Mouse (Mus musculus) erythroid progenitor cell, adult 5-6 weeks (primary cell): ENCODE data around the gene Trim63. TPM values are rescaled to one million over a fixed set of nuclear protein-coding genes. Genes with fewer than 3 reads are reported as not detected.

Experiments used
- ATAC-seq: replicated peaks from 2 replicates; pipeline ENCODE4 v1.8.0; 2016; ENCODE audit warnings: moderate number of reproducible peaks, mild to moderate bottlenecking, moderate TSS enrichment, inconsistent platforms; ENCODE audit not compliant: poor library complexity, low FRiP score, severe bottlenecking
- total RNA-seq, 2 experiments: library from RNA; stranded (forward) in 1 of 2; stranded (reverse) in 1 of 2; fragments of 150-400 nt in 1 of 2; fragments of 186-747, 209-891 nt in 1 of 2; gene quantifications; 2 replicates each; pipeline versions ENCODE4 v1.2.3 to v1.2.4; 2015 to 2017; ENCODE audit warnings: low replicate concordance in 2 of 2

Gene Trim63
- total RNA-seq, 2 experiments from 2014 or later, result not detected

DNA sequence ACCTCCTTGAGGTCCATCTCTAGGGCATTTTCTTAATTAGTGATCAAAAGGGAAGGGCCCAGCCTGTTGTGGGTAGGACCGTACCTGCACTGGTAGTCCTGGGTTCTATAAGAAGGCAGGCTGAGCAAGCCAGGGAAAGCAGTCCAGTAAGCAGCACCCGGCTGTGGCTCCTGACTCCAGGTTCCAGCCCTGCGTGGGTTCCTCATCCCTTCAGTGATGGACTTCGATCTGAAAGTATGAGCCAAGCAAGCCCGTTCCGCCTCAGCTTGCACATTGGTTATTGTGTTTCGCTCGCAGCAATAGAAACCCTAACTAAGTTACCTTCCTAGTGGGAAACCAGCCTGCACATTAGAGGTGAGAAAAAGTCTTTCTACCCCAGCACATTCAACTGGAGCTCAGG, 17.6 kb upstream of the Trim63 start:
- ATAC-seq, result no peak

- no peak for ATAC-seq
These were observed 16.1 kb upstream of the Trim63 start for GRCm38 (mm10) chr4:134298626-134299497.

DNA sequence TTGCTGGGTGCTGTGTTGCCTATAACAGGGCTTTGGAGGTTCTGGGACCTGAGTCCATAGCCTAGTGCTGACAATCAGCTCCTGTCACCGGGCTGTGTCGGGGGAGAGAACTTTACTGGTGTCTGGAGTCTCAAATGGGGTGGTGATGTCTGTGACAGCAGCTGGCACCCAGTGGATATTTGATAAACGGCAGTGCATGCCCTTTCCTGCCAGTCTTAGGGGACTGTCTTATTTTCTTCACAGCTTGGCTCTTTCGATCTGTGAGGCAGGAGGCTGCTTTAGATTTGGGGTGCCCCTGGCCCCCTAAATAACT, 15.5 kb upstream of the Trim63 start:
- no peak for ATAC-seq

GRCm38 (mm10) chr4:134300316-134300715, 14.6 kb upstream of the Trim63 start:
- ATAC-seq, result no peak

DNA sequence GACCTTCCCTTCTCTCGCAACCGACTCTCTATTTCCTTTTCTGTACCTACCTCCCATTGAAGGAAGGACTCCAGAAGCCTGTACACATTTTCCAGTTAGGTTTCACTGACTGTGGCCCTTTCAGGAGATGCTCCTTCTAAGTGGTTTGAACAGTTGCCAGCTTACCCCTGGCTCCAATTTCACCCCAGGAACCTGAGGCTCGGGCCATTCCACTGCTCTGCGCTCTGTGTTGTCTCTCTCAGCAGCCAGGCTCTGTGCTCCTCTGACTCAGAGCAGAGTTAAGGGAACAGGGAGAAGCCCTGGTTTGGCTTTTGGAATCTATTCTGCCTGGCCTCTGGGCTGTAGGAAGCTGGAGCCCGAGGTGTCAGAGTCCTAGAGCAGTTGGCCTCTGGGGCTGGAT, 12.8 kb upstream of the Trim63 start:
- no peak for ATAC-seq

DNA sequence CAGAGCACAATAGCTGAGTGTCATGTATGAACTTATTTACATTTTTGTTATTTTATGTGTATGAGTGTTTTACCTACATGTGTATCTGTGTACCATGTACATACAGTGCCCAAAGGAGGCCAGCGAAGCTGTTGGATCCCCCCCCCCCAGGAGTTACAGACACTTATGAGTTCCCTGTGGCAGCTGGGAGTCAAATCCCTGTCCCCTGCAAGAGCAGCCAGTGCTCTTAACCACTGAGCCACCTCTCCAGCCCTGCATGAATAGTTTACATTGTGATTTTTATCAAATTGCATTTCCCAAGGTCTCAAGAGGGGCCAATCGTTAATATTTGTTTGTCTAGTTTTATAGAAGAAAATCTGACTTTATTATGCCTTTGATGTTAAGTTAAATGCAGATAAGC, 8.0 kb upstream of the Trim63 start:
- ATAC-seq, result no peak

DNA sequence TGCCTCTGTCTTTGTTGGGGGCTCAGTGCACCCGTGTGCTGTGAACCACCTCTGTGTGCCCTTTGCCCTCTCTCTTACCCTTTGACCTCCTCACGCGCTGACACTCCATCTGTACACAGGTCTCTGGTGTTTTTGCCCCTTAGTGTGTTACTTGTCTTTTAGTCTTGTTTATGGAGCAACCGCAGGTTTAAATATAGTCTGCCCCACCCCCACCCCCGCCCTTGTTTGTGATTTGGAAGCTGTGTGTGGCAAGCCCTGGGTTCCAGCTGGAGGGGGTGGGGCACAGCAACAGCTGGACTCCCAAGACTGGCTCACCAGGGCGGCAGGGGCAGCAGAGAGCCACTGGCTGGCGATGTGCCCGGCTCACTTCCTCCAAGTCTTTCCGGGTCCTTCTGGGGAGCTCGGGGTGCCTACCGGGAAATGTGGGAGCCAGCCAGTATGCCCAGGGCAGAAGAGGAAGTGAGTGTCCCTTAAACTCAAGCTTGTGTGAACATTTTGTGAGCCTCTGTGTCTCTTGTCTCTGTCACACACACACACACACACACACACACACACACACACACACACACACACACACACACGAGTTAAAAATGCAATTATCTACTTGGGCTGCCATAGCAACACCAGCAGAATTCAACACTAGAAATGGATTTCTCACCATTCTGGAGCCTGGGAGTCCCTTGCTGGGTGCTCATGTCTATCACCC, 7.4 kb upstream of the Trim63 start:
- no peak for ATAC-seq

DNA sequence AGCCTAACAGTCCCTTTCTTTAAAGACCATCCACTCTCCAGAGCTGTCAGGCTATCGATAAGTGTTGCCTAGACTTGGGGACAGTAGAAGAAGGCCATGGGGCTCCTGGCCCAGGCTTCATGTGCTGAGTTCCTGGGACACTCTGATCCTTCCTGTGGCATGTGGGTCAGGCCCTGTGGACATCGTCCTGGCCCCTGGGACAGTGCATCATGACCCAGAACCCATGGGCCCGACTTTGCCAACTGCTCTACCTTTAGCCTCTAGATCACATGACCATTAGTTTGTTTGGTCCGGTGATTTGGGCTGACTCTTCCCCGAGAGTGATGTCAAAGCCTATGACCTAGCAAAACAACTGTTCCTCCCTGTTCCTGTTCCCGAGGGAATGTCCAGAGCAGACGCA, 4.8 kb upstream of the Trim63 start:
- ATAC-seq, result no peak

- no peak for ATAC-seq
These were observed 4.3 kb upstream of the Trim63 start for GRCm38 (mm10) chr4:134310656-134311055.

DNA sequence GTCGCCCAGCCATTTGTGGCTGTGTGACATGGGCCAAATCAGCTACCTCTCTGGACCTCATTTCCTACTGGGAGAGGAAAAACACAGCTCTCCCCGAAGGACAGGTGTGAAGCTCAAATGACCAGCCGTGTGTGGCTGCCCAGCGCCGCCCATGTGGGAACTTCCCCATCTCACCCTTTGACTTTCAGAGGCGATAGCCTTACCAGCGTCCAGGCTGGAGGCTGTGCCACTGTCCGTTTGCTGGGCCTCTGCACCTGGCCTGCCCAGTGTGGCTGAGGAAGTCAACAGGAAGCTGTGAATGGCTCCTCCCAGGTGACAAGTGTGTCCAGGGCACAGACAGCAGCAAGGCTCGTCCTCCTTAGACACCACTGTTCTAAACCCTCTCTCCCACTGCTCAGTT, 3.1 kb upstream of the Trim63 start:
- ATAC-seq, result no peak

- no peak for ATAC-seq
These were observed 2.6 kb upstream of the Trim63 start for GRCm38 (mm10) chr4:134312341-134312740.

DNA sequence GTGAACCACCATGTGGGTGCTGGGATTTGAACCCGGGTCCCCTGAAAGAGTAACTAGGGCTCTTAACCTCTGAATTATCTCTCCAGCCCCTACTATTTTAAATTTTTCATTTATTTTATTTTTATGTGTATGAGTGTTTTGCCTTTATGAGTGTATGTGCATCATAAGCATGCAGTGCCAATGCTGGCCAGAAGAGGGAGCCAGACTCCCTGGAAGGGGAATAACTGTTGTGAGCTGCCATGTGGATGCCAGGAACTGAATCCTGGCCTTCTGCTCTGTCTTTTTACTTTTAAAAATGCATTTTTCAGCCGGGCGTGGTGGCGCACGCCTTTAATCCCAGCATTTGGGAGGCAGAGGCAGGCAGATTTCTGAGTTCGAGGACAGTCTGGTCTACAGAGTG, 2.0 kb upstream of the Trim63 start:
- no peak for ATAC-seq

DNA sequence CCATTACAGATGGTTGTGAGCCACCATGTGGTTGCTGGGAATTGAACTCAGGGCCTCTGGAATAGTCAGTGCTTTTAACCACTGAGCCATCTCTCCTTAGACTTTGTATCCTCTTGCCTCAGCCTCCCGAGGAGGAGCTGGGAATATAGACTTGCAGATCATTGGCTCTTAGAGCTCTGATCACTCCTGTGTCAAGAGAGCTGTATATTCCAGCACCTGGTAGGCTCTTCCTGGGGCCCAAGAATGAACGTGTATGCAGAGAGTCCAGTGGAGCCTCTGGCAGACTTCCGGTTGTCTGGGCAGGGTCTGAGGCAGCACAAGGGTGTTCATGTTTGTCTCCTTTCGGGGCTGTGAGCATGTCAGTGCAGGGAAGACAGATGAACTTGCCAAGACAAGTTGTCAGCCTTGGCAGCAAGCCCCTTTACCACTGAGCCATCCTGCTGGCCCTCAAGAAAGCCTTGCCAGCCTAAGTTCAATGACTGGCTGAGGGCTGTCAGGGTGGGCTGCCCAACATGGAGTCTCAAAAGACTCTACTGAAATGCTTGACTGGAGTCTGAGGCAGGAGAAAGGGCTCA, 752 bp upstream of the Trim63 start:
- no peak for ATAC-seq

DNA sequence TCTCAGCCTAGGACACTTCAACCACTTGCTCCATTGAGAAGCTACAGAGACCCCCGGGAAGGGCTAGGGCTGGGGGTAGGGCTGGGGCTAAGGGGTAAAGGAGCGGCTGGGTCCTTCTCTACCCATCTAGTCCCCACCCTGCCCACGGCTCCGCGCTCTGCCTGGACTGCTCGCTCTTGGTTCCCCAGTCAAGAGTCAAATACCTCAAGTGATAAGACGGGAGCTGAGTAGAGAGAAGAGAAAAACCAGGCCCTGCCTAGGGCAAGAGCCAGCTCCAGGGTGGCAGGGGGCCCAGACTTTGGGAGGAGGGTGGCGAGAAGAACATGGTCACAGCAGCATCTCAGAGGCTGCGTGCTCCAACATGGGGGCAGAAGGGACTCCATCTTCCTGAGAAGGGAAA, 550 bp downstream of the Trim63 start:
- ATAC-seq, result no peak

GRCm38 (mm10) chr4:134316390-134316789, 1.5 kb downstream of the Trim63 start:
- ATAC-seq, result no peak

- ATAC-seq, result no peak
These were observed 4.2 kb downstream of the Trim63 start for GRCm38 (mm10) chr4:134319074-134319473.

GRCm38 (mm10) chr4:134319674-134320073, 4.8 kb downstream of the Trim63 start:
- ATAC-seq, result no peak

DNA sequence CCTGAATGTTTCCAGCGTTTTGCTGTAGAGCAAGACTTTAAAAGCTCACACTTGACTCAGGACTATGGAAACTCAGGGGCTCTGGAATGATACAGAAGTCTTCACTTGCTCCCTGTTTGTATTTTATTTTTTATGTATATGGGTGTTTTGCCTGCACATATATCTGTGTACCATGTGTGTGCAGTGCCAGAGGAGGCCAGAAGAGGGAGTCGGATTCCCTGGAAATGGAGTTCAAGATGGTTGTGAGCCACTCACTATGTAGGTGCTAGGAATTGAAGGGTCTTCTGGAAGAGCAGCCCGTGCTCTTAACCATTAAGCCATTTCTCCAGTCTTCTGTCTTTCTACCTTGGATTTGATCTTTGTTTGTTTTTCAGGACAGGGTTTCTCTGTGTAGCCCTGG, 6.6 kb downstream of the Trim63 start:
- ATAC-seq, result no peak

- no peak for ATAC-seq
These were observed 9.7 kb downstream of the Trim63 start for GRCm38 (mm10) chr4:134324655-134325054.

GRCm38 (mm10) chr4:134326859-134327530, 12.1 kb downstream of the Trim63 start:
- no peak for ATAC-seq

- no peak for ATAC-seq
These were observed 13.2 kb downstream of the Trim63 start for GRCm38 (mm10) chr4:134328151-134328550.
